Mouse (Mus musculus) E14TG2a.4 (cell line): ENCODE data around the gene Utrn.

Experiments used
- CTCF ChIP-seq: conservative IDR thresholded peaks from 2 replicates; pipeline ENCODE4 v1.5.1; 2014; ENCODE audit warnings: low read length
- NANOG ChIP-seq: IDR thresholded peaks from 2 replicates; pipeline ENCODE4 v1.6.1; 2014; ENCODE audit warnings: borderline replicate concordance, low read length, mixed read lengths

DNA sequence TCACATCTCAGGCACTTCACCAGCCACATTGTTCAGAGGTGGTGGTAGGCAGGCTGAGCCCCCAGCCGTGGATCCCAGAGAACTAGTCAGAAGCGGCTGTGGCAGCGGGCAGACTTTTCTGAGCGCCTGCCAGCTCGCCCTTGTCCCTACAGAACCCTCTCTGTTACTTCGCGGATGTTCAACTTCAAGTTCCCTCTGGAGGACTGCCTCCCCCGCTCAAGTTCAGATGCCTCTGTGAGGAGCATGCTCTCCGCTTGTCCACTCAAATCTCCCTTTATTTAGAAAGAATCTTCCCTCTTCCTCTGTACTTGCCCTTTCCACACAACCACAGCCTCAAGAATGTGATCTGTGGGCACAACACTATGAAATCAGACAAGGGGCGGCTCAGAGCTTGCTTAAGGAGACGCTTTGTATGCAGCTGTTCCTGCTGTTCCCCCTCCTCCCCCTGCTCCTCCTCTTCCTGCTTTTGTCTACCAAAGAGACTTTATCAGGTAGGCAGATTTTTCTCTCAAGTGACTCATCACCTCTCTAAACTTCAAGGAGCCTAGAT, 42.9 kb upstream of the Utrn start:
- no peak for TF ChIP-seq CTCF
- TF ChIP-seq NANOG, result no peak
